Mouse (Mus musculus) limb, embryonic 10.5 days (tissue): ENCODE measurements around the gene Zbtb25. TPM values are rescaled to one million over a fixed set of nuclear protein-coding genes. Genes with fewer than 3 reads are reported as not detected.

Source experiments
- DNase-seq: peaks from one replicate; pipeline ENCODE4 v3.0.0-alpha.2; 2017; ENCODE audit warnings: low spot score
- H3K27ac ChIP-seq: fragments of 300-500 bp; sonication (generic); 2 replicates; pipeline ENCODE4 v1.5.1; 2016; ENCODE audit warnings: mild to moderate bottlenecking
- H3K27me3 ChIP-seq: fragments of 300-500 bp; sonication (generic); 2 replicates; pipeline ENCODE4 v1.6.1; 2016; ENCODE audit warnings: low read depth, mild to moderate bottlenecking; ENCODE audit not compliant: poor library complexity, severe bottlenecking
- H3K36me3 ChIP-seq: fragments of 300-500 bp; sonication (generic); 2 replicates; pipeline ENCODE4 v1.6.1; 2016; ENCODE audit warnings: mild to moderate bottlenecking, moderate library complexity
- H3K4me1 ChIP-seq: fragments of 300-500 bp; sonication (generic); 2 replicates; pipeline ENCODE4 v1.6.1; 2016
- H3K4me3 ChIP-seq: fragments of 300-500 bp; sonication (generic); 2 replicates; pipeline ENCODE4 v1.5.1; 2016; ENCODE audit warnings: mild to moderate bottlenecking, moderate library complexity
- H3K9me3 ChIP-seq: fragments of 300-500 bp; sonication (generic); replicated peaks from 2 replicates; pipeline ENCODE4 v1.6.1; 2016; ENCODE audit warnings: mild to moderate bottlenecking
- WGBS: fragments of 180-500 bp; shearing (Covaris S2); methylation state at CpG from one replicate; pipeline ENCODE4 v1.1.7; 2016; 5-methylcytosine and 5-hydroxymethylcytosine counted together
- polyA plus RNA-seq: library from polyadenylated mRNA; unstranded; fragments of >200 nt; fragmentation: Nextera tagmentation; extraction: Ambion mirVana; gene quantifications from 2 replicates; pipeline ENCODE4 v1.2.1, GENCODE M21; 2016

Gene Zbtb25
- polyA plus RNA-seq, 1 experiment from 2014 or later, result 15.9 TPM

DNA sequence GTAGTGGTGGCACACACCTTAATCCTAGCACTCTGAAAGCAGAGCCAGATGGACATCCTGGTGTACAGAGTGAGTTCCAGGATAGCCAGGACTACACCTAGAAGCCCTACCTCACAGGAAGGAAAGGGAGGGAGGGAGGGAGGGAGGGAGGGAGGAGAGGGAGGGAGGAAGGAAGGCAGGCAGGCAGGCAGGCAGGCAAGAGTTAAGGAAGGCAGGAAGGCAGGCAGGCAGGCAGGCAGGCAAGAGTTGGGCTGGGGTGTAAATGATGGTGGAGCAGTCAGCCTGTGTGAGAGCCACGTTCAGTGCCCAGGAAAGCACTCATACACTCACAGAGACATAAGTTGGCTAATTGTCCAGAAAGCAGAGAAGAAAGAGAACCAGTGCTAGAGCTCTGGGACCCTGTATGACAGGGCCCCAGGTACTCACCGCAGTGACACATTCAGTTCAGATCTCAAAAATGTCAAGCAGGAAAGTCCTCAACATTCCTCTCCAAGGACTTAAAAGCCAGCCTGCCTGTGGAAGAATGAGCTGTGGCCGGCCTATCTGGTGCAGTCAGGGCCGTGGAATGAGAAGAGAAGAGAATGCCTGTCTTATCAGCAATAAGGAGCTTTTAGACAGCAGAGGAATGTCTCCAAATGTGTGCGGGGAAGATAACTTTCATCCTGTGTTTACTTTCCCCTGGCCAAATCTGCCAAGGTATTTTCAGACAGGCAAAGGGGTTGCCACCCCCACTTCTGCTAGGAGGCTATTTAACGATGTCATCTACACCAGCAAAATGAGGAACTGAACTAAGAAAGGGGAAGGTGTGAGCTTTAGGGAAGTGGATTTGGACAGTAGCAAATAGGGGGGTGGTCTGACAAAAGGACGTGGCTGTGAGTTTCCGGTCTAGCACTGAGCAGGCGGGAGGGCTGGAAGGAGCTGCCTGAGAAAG is 50.9 kb downstream of the Zbtb25 start:
- peak overlapping the region; percentile 36 for H3K27ac ChIP-seq
- 67% methylated on average over 9 of the region's 9 CpGs for WGBS
- H3K9me3 ChIP-seq, result no peaks in the 10 kb centered on the region
- no peaks in the 10 kb centered on the region for H3K27me3 ChIP-seq
- H3K4me3 ChIP-seq, result no peak overlapping the region
- peaks cover 68% of the 10 kb centered on the region for H3K36me3 ChIP-seq
- peaks cover 9% of the 10 kb centered on the region; the same call in 1 of the 2 replicates for H3K4me1 ChIP-seq
- no peak for DNase-seq

DNA sequence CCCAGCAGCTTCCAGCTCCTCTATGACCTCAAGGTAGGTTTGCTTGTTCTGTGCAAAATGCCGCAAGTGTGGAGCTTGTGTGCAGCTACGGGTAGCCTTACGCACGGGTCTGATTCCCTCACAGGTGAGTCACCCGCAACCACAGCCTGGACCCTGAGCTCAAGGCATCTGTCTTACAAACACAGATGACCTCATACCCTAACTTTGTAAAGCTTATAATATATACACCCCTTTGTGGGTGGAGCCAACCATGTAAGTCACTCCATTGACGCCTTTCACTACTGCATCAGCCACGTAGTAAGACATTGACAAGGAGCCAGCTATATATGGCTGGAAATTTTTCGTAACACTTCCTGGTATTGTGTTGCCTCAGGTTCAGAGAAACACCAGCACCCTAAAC is 57.5 kb downstream of the Zbtb25 start:
- Histone ChIP-seq H3K27me3 (no peaks in the 10 kb centered on the region), H3K4me3 (no peak overlapping the region), H3K27ac (no peak overlapping the region), H3K4me1 (peaks cover 22% of the 10 kb centered on the region), H3K36me3 (peaks cover 80% of the 10 kb centered on the region), H3K9me3 (no peaks in the 10 kb centered on the region)
- WGBS, result 95% methylated on average over 8 of the region's 8 CpGs
- DNase-seq, result no peak

DNA sequence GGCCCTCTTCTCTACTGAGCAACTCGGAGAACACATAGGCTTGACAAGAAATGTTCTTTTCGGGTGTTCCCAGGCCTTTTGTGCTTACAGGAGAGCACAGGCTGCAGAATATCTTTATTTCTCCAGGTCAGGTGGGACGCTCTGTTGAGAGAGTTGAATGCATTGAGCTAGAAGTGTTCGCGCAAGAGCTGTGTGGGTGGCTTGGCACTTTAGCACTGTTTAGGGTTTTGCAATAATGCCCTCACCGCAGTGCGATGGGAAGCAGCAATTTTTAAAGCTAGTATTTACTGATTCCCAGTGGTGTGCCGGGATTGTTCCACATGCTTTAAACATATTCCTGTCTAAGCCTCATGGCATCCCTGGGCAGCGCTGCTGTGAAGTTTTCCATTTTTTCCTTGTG is 58.2 kb downstream of the Zbtb25 start:
- 96% methylated on average over 9 of the region's 9 CpGs for WGBS
- Histone ChIP-seq H3K27me3 (no peaks in the 10 kb centered on the region), H3K27ac (no peak overlapping the region), H3K4me3 (no peak overlapping the region), H3K36me3 (peaks cover 82% of the 10 kb centered on the region), H3K4me1 (peaks cover 28% of the 10 kb centered on the region), H3K9me3 (no peaks in the 10 kb centered on the region)
- DNase-seq, result no peak

DNA sequence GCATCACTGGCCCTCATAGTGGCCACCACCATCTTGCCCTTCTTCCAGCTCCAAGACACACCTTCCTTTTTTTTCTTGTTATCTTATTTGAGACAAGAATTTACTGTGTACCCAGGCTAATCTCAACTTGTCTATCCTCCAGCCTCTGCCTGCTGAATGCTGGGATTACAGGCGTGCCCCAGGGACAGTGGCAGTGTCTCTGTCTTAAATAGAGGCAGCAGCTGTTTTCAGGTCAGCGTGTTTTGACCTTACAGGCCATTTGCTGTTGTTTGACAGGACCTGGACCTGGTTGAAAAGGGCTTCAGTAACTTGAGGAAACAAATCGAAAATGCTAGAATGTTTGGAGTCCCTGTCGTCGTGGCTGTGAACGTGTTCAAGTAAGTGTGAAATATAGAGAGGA is 58.8 kb downstream of the Zbtb25 start:
- Histone ChIP-seq H3K27me3 (no peaks in the 10 kb centered on the region), H3K4me3 (no peak overlapping the region), H3K27ac (0 out of 2 replicates have a peak overlapping the region, but pooled peaks have one; percentile 8), H3K9me3 (no peaks in the 10 kb centered on the region), H3K4me1 (peaks cover 28% of the 10 kb centered on the region), H3K36me3 (peaks cover 84% of the 10 kb centered on the region)
- no peak for DNase-seq
- WGBS, result 78% methylated on average over 6 of the region's 6 CpGs

DNA sequence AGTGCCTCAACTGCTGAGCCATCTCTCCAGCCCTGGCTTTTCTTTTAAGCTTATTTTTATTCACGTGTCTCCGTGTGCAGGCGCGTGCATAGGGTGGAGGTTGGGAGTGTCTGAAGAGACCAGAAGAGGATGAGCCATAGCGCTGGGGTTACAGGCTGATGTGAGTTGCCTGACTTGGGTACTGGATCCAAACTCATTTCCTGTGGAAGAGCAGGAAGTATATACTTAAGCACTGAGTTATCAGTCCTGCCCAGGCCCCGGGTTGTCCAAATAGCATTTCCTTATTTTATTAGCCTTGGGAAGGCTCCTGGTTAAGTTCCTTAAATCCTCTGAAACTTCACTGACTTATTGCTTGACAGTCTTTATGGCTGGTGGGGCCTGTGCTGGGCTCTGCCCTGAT is 59.4 kb downstream of the Zbtb25 start:
- H3K27ac ChIP-seq, result 0 out of 2 replicates have a peak overlapping the region, but pooled peaks have one; percentile 8
- peaks cover 28% of the 10 kb centered on the region for H3K4me1 ChIP-seq
- no peak for DNase-seq

DNA sequence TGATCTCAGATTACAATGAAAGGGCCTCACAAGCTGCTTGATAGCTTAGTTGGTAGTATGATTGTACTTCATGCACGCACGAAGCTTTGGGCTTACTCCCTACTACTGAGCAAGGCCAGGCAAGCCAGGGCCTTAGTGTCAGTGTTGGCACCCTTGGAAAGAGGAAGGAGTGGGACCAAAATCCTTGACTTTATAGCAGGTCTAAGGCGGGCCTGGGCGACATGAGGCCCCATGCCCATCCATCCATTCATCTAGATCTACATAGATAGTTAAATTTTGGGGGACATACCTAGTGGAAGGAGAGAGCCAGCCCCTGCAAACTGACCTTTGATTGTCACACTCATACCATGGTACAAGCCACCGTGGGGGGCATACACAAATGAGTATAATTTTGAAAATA is 61.0 kb downstream of the Zbtb25 start:
- no peak for DNase-seq
- Histone ChIP-seq H3K4me1 (peaks cover 28% of the 10 kb centered on the region), H3K4me3 (no peak overlapping the region), H3K27me3 (no peaks in the 10 kb centered on the region), H3K36me3 (peaks cover 89% of the 10 kb centered on the region), H3K27ac (peak overlapping the region; percentile 67; the same call in 1 of the 2 replicates), H3K9me3 (no peaks in the 10 kb centered on the region)
- WGBS, result 89% methylated on average over 5 of the region's 5 CpGs

More for the DNA sequence above, 59.4 kb downstream of the Zbtb25 start:
- H3K36me3 ChIP-seq, result peaks cover 84% of the 10 kb centered on the region
- no peak overlapping the region for H3K4me3 ChIP-seq
- H3K27me3 ChIP-seq, result no peaks in the 10 kb centered on the region
- no peaks in the 10 kb centered on the region for H3K9me3 ChIP-seq
- 82% methylated on average over 6 of the region's 6 CpGs for WGBS

DNA sequence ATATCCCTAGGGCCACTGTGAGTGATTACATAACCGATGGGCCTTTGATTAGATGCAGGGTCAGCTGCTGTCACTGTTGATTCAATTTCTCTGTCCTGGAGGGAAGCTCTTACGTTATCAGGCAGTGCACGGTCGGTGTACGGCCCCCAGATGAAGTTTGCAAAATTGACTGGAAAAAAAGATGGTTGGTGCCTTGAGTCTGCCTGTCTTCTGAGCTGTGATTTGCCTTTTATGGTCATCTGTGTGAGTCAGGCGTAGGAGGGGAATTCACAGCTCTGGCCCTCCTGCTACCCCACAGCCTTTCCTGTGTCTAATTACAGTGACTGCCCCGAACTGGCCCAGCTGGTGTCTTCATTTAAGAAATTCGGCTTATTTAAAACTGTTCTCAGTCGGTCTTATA is 61.4 kb downstream of the Zbtb25 start:
- no peaks in the 10 kb centered on the region for H3K9me3 ChIP-seq
- H3K27me3 ChIP-seq, result no peaks in the 10 kb centered on the region
- WGBS, result 61% methylated on average over 9 of the region's 9 CpGs
- peak overlapping the region; percentile 53; the same call in 1 of the 2 replicates for H3K27ac ChIP-seq
- H3K36me3 ChIP-seq, result peaks cover 89% of the 10 kb centered on the region
- H3K4me3 ChIP-seq, result no peak overlapping the region
- H3K4me1 ChIP-seq, result peaks cover 28% of the 10 kb centered on the region
- no peak for DNase-seq

DNA sequence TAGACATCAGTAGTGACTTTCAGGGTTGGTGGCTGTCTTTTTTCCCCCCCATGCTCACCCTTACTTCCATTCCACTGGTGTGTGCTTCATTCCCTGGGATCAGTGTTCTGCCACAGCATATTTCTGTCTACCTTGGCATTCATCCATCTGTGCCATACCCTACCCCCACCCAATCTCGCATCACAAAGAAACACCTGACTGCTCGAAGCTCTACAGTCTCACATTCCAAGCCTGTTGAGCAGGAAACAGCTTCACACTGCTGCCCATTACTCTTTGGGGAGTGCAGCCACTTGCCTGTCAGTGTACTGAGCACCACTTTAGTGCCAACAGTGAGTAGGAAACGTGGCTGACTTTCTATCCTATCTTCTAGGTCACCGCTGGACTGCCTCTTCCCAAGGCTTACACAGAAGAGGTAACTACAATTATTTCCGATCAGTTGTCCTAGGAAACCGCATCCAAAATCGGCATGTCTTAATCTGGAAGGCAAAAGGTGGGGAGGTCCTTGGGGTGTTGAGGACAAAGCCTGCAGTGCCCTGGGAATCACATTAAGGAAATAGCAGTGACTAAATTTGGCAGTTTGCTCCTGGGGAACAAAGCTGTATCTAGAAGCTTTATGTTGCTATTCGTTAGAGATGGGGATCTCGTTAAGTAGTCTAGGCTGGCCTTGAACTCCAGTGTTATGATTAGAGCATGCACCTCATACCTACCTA is 62.4 kb downstream of the Zbtb25 start:
- Histone ChIP-seq H3K4me1 (peaks cover 28% of the 10 kb centered on the region), H3K4me3 (no peak overlapping the region), H3K27me3 (no peaks in the 10 kb centered on the region), H3K27ac (0 out of 2 replicates have a peak overlapping the region, but pooled peaks have one; percentile 53), H3K36me3 (peaks cover 90% of the 10 kb centered on the region), H3K9me3 (no peaks in the 10 kb centered on the region)
- no peak for DNase-seq
- WGBS, result 86% methylated on average over 9 of the region's 9 CpGs

DNA sequence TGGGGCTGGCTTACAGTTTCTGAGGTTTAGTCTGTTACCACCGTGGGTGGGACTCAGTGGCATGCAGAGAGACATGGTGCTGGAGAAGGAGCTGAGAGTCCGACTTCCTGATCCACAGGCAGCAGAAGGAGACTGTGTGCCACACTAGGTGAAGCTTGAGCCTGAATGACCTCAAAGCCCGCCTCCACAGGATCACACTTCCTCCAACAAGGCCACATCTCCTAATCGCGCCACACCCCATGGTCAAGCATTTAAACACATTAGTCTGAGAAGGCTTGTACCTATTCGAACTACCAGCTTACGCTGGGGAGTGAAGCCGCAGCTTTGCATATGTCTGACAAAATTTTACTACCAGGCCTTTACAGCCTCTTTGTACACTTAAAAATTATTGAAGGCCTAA is 64.3 kb downstream of the Zbtb25 start:
- no peak overlapping the region for H3K4me3 ChIP-seq
- H3K36me3 ChIP-seq, result peaks cover 90% of the 10 kb centered on the region
- 93% methylated on average over 8 of the region's 8 CpGs for WGBS
- H3K27me3 ChIP-seq, result no peaks in the 10 kb centered on the region
- no peaks in the 10 kb centered on the region for H3K9me3 ChIP-seq
- no peak for DNase-seq
- H3K4me1 ChIP-seq, result peaks cover 24% of the 10 kb centered on the region
- H3K27ac ChIP-seq, result no peak overlapping the region

DNA sequence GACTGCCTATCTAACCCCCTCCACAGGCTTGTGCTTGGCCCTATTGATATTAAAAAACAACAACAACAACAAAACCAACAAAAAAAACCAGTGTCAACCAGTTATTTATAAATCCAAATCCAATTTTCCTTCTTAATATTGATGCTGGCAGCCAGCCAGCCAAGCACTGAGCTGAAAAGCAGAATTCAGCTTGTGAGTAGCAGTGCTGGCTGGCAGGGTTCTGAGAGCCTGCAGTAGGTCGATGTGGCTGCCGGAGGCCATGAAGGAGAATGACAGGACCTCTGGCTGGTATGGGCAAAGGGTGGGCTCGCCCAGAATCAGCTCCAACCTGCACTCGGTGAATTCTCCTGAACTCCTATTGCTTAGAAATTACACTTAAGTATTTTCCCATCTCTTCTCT is 65.2 kb downstream of the Zbtb25 start:
- H3K36me3 ChIP-seq, result peaks cover 95% of the 10 kb centered on the region
- 96% methylated on average over 4 of the region's 4 CpGs for WGBS
- DNase-seq, result no peak
- H3K9me3 ChIP-seq, result no peaks in the 10 kb centered on the region
- H3K27ac ChIP-seq, result no peak overlapping the region
- no peak overlapping the region for H3K4me3 ChIP-seq
- H3K4me1 ChIP-seq, result peaks cover 22% of the 10 kb centered on the region
- H3K27me3 ChIP-seq, result no peaks in the 10 kb centered on the region

DNA sequence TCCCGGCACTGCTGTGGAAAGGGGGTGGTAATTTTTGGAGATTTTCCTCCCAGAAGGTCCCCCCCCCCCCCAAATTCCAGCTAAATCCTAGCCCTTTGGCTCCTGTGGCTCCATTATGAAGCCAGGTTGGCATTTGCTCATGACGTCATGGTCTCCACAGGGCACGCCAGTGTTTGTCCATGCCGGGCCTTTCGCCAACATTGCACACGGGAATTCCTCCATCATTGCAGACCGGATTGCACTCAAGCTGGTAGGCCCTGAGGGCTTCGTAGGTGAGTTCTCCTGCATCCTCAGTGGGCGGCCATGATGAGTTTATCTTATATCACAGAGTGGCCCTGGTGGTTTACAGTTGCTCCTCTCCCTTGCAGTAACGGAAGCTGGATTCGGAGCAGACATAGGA is 65.9 kb downstream of the Zbtb25 start:
- no peaks in the 10 kb centered on the region for H3K27me3 ChIP-seq
- H3K4me3 ChIP-seq, result no peak overlapping the region
- 96% methylated on average over 11 of the region's 11 CpGs for WGBS
- no peak for DNase-seq
- H3K36me3 ChIP-seq, result peaks cover 95% of the 10 kb centered on the region
- no peaks in the 10 kb centered on the region for H3K9me3 ChIP-seq
- H3K27ac ChIP-seq, result no peak overlapping the region
- peaks cover 21% of the 10 kb centered on the region for H3K4me1 ChIP-seq

DNA sequence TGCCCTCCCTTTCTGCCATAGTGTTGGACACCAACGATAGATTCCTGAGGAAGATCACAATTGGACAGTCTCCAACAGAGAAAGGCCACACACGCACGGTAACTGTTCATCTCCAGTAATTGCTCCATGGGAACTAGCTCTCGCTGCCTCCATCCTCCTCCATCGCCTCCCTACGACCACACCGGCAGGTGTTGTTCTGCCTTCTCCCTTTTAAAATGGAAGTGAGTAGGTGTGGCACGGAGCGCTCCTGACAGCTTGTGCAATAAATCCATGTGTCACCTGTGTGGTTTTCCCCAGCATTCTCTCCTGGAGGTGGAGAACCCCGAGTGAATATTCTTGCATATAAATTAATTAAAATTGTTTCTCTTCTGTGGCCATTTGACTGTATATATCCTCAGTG is 69.0 kb downstream of the Zbtb25 start:
- 95% methylated on average over 10 of the region's 10 CpGs for WGBS
- Histone ChIP-seq H3K4me3 (no peak overlapping the region), H3K9me3 (no peaks in the 10 kb centered on the region), H3K27me3 (no peaks in the 10 kb centered on the region), H3K36me3 (peaks cover 99% of the 10 kb centered on the region), H3K4me1 (no peaks in the 10 kb centered on the region), H3K27ac (no peak overlapping the region)
- DNase-seq, result no peak

DNA sequence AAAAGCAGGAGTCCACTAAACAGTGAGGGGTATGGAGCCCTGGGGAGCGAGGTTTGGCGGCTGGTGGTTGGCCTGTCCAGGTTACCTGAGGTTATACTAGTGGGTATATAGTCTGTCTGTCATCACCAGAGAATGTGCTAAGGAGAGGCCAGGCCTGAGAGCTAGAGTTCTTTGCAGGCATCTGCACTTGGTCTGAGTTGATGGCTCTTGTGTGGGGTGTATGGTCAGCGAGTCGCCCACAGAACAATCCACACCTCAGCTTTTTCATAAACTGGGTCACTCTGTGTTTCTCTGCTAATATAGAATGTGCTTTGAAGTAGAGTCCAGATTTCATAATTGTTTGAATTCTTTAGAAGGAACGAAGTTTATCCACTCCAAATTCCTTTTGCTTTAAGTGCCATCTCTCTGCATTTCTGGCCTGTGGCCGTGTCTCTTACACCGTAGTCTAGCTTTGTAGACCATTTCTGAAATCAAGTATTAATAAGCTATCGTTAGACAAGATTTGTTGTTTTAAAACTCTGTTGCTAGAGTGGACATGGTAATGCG is 70.0 kb downstream of the Zbtb25 start:
- Histone ChIP-seq H3K4me3 (no peak overlapping the region), H3K4me1 (no peaks in the 10 kb centered on the region), H3K27me3 (no peaks in the 10 kb centered on the region), H3K27ac (no peak overlapping the region), H3K9me3 (no peaks in the 10 kb centered on the region), H3K36me3 (peaks cover 99% of the 10 kb centered on the region)
- WGBS, result 95% methylated on average over 9 of the region's 9 CpGs
- DNase-seq, result no peak
